Comparison of ENCODE assay signal across 19 mouse cellular contexts in the genomic region with DNA sequence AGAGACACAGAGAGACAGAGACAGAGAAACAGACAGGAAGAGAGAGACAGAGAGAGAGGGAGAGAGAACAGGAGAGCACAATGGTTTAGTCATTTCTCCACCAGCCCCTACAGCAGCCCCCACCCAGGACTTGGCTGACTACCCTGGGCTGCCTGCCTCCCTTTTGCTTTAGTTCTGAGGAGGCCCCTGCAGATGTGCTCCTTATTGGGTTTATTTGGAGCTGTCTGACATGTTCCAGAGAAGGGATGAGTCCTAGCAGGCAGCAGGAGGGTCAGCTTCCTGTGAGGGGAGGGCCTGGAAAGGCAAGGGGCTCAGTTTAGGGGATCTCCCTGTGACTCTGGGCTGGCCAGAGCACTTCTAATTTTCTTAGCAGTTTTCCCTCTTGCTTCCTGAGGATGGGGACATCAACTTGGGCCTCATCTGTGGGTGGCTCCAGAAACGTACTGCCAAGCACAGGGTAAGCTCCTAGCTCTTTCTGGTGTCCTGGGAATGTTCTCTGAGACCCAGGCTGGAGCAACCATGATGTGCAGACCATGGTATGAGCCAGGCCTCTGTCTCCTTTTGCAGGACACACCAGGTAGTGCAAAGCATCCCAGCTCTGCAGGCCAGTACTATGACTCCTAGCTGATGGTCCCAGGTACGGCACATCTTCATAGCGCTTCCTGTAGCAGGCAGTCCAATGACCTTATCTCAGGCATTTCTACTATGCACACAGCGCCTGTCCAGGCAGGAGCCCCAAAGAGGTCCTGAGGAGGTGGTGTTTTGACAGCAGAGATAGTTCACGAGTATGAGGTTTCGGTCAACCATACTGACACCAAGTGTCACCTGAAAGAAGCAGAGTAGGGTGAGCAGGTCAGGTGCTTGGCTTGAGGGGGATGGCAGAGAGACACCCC. TPM values are rescaled to one million over a fixed set of nuclear protein-coding genes. Genes with fewer than 3 reads are reported as not detected.
DNase-seq lines count a peak whose midpoint lies in the region; ATAC-seq lines count a peak whose summit lies in the region.
"Had no signal": no experiment of that assay in that cellular context is flagged by ENCODE, and none has a peak within 500 bp of the region (broad histone marks: within the 10 kb centered on the region; RNA-seq: fewer than 3 reads in every experiment).

No protein-coding gene starts in this region.

- H3K4me1 ChIP-seq in liver, embryonic 12.5 days: no peaks in the 10 kb centered on the region
- H3K4me1 ChIP-seq in embryonic facial prominence, embryonic 10.5 days: peaks cover 24% of the 10 kb centered on the region
- peaks cover 37% of the 10 kb centered on the region for H3K4me1 ChIP-seq in embryonic facial prominence, embryonic 13.5 days
- H3K4me1 ChIP-seq in limb, embryonic 15.5 days: peaks cover 45% of the 10 kb centered on the region
- H3K4me1 ChIP-seq: forebrain, embryonic 12.5 days; midbrain, embryonic 10.5 days had no signal

- DNase-seq in liver: peak; percentile 4
- DNase-seq in embryonic facial prominence, embryonic 10.5 days (ENCODE audit: low spot score): no peak
- no peak for DNase-seq in embryo, embryonic 10.5 days (ENCODE audit: low spot score)
- DNase-seq in left cerebral cortex, postnatal 36 days (ENCODE audit: low spot score in 2 of 2): no peak
- DNase-seq: adrenal gland, adult 2 months; cerebellum, adult 11 months; cerebellum, postnatal 36 days; layer of hippocampus, postnatal 36 days; lung, adult 2 months; retina, postnatal 1 day had no signal

- no peaks in the 10 kb centered on the region for H3K27me3 ChIP-seq in liver, embryonic 12.5 days (replicated peaks)
- no peaks in the 10 kb centered on the region for H3K27me3 ChIP-seq in embryonic facial prominence, embryonic 10.5 days (replicated peaks; ENCODE audit: low read depth, poor library complexity, severe bottlenecking)
- no peaks in the 10 kb centered on the region for H3K27me3 ChIP-seq in embryonic facial prominence, embryonic 13.5 days
- H3K27me3 ChIP-seq in limb, embryonic 15.5 days: no peaks in the 10 kb centered on the region
- H3K27me3 ChIP-seq: forebrain, embryonic 12.5 days had no signal

- no peak overlapping the region for H3K4me2 ChIP-seq in liver, embryonic 12.5 days
- no peak overlapping the region for H3K4me2 ChIP-seq in embryonic facial prominence, embryonic 13.5 days
- no peak overlapping the region for H3K4me2 ChIP-seq in limb, embryonic 15.5 days
- H3K4me2 ChIP-seq: forebrain, embryonic 12.5 days had no signal

- intact Hi-C loops in left cerebral cortex, postnatal 36 days (cut with DNase I): no loop called here

- no peak overlapping the region for H3K27ac ChIP-seq in liver, embryonic 12.5 days
- H3K27ac ChIP-seq in embryonic facial prominence, embryonic 10.5 days (replicated peaks): peak overlapping the region; percentile 31; the same call in 1 of the 2 replicates
- peak overlapping the region; percentile 36; the same call in 1 of the 2 replicates for H3K27ac ChIP-seq in embryonic facial prominence, embryonic 13.5 days
- peak overlapping the region; percentile 68 for H3K27ac ChIP-seq in limb, embryonic 15.5 days
- H3K27ac ChIP-seq: forebrain, embryonic 12.5 days; hindbrain, postnatal 0 days; midbrain, embryonic 10.5 days had no signal

- H3K9me3 ChIP-seq in liver, embryonic 12.5 days (replicated peaks): no peaks in the 10 kb centered on the region
- H3K9me3 ChIP-seq in embryonic facial prominence, embryonic 10.5 days: no peaks in the 10 kb centered on the region
- H3K9me3 ChIP-seq in embryonic facial prominence, embryonic 13.5 days: no peaks in the 10 kb centered on the region
- no peaks in the 10 kb centered on the region for H3K9me3 ChIP-seq in limb, embryonic 15.5 days
- H3K9me3 ChIP-seq: forebrain, embryonic 12.5 days; midbrain, embryonic 10.5 days had no signal

- H3K9ac ChIP-seq in liver, embryonic 12.5 days: no peak overlapping the region
- H3K9ac ChIP-seq in embryonic facial prominence, embryonic 13.5 days: no peak overlapping the region
- H3K9ac ChIP-seq in limb, embryonic 15.5 days: no peak overlapping the region
- H3K9ac ChIP-seq: forebrain, embryonic 12.5 days had no signal

- no peak for ATAC-seq in liver, embryonic 12.5 days
- ATAC-seq in embryonic facial prominence, embryonic 13.5 days (ENCODE audit: insufficient number of reproducible peaks, insufficient read depth, low FRiP score, low TSS enrichment, low read depth): no peak
- ATAC-seq in limb, embryonic 15.5 days (ENCODE audit: insufficient number of reproducible peaks, low FRiP score, low TSS enrichment, low read depth): peak; percentile 40; the same call in 1 of the 2 replicates
- ATAC-seq: CD4-positive, CD25-positive, alpha-beta regulatory T cell, adult 4 months; hindbrain, postnatal 0 days had no signal

- 61% methylated on average over 6 of the region's 6 CpGs for WGBS in liver, embryonic 12.5 days (ENCODE audit: insufficient replicate concordance)
- 86% methylated on average over 6 of the region's 6 CpGs for WGBS in embryonic facial prominence, embryonic 10.5 days
- 82% methylated on average over 6 of the region's 6 CpGs for WGBS in embryonic facial prominence, embryonic 13.5 days
- 85% methylated on average over 6 of the region's 6 CpGs for WGBS in limb, embryonic 15.5 days

- H3K36me3 ChIP-seq in liver, embryonic 12.5 days: no peaks in the 10 kb centered on the region
- H3K36me3 ChIP-seq in embryonic facial prominence, embryonic 10.5 days (replicated peaks): no peaks in the 10 kb centered on the region
- H3K36me3 ChIP-seq in embryonic facial prominence, embryonic 13.5 days: no peaks in the 10 kb centered on the region
- H3K36me3 ChIP-seq in limb, embryonic 15.5 days: no peaks in the 10 kb centered on the region
- H3K36me3 ChIP-seq: forebrain, embryonic 12.5 days; midbrain, embryonic 10.5 days had no signal

- no peak overlapping the region for H3K4me3 ChIP-seq in liver, embryonic 12.5 days
- H3K4me3 ChIP-seq in embryonic facial prominence, embryonic 10.5 days: no peak overlapping the region
- no peak overlapping the region for H3K4me3 ChIP-seq in embryonic facial prominence, embryonic 13.5 days
- H3K4me3 ChIP-seq in limb, embryonic 15.5 days: no peak overlapping the region
- H3K4me3 ChIP-seq: forebrain, embryonic 12.5 days; midbrain, embryonic 10.5 days had no signal

RNA-seq across cellular contexts. Expression of a gene that starts 45.0 kb away (rescaled TPM):
- 14.1 and 14.4 TPM in 2 replicates for polyA plus RNA-seq in liver, embryonic 12.5 days (2016; fragmentation: Nextera tagmentation; extraction: Ambion mirVana)
- 7.0 and 12.3 TPM in 2 replicates for polyA plus RNA-seq in embryonic facial prominence, embryonic 10.5 days (2016; fragmentation: Nextera tagmentation; extraction: Ambion mirVana)
- polyA plus RNA-seq in embryonic facial prominence, embryonic 13.5 days (2015; fragmentation: Nextera tagmentation; extraction: Ambion mirVana): 174 and 175 TPM in 2 replicates
- polyA plus RNA-seq in limb, embryonic 15.5 days (2015; fragmentation: Nextera tagmentation; extraction: Ambion mirVana): 441 and 563 TPM in 2 replicates
- total RNA-seq in left cerebral cortex, postnatal 36 days (2021): 10 to 100 TPM; 31.3 to 57.3 TPM
- total RNA-seq: MEL; neutrophil, adult 5-6 weeks had no signal
- polyA plus RNA-seq: CD4-positive, CD25-positive, alpha-beta regulatory T cell, adult 4 months had no signal

RNA-seq across cellular contexts. Expression of a gene that starts 57.6 kb away (rescaled TPM):
- polyA plus RNA-seq in liver, embryonic 12.5 days (2016; fragmentation: Nextera tagmentation; extraction: Ambion mirVana): 14.4 and 16.6 TPM in 2 replicates
- 6.5 and 11.8 TPM in 2 replicates for polyA plus RNA-seq in embryonic facial prominence, embryonic 10.5 days (2016; fragmentation: Nextera tagmentation; extraction: Ambion mirVana)
- polyA plus RNA-seq in embryonic facial prominence, embryonic 13.5 days (2015; fragmentation: Nextera tagmentation; extraction: Ambion mirVana): 173 and 181 TPM in 2 replicates
- polyA plus RNA-seq in limb, embryonic 15.5 days (2015; fragmentation: Nextera tagmentation; extraction: Ambion mirVana): 369 and 451 TPM in 2 replicates
- 10 to 100 TPM in 1 of 2 experiments, 1 to 10 TPM in 1; 7.4 to 10.1 TPM for total RNA-seq in left cerebral cortex, postnatal 36 days (2021)
- total RNA-seq: MEL; neutrophil, adult 5-6 weeks had no signal
- polyA plus RNA-seq: CD4-positive, CD25-positive, alpha-beta regulatory T cell, adult 4 months had no signal

Comparison
In these comparisons a context has a peak if more than half of its experiments do, and no peak if none do; other contexts are left out.
1. RNA of a gene that starts 45.0 kb away (polyA plus RNA-seq): 441 to 563 TPM in limb, embryonic 15.5 days and 174 to 175 TPM in embryonic facial prominence, embryonic 13.5 days; 14.1 to 14.4 TPM in liver, embryonic 12.5 days and 7.0 to 12.3 TPM in embryonic facial prominence, embryonic 10.5 days; every median in the first group is over 10 times any median in the second.